Mouse (Mus musculus) liver, postnatal 0 days (tissue): ENCODE data around the gene Tmem246.

Experiments
- CTCF ChIP-seq: sonication (generic); IDR thresholded peaks from 2 replicates; pipeline ENCODE4 v1.5.1; 2016; ENCODE audit warnings: antibody characterized with exemption, low read depth
- EP300 ChIP-seq: IDR thresholded peaks from 2 replicates; pipeline ENCODE4 v1.6.1; 2016; ENCODE audit warnings: antibody characterized with exemption, low read depth, mild to moderate bottlenecking

DNA sequence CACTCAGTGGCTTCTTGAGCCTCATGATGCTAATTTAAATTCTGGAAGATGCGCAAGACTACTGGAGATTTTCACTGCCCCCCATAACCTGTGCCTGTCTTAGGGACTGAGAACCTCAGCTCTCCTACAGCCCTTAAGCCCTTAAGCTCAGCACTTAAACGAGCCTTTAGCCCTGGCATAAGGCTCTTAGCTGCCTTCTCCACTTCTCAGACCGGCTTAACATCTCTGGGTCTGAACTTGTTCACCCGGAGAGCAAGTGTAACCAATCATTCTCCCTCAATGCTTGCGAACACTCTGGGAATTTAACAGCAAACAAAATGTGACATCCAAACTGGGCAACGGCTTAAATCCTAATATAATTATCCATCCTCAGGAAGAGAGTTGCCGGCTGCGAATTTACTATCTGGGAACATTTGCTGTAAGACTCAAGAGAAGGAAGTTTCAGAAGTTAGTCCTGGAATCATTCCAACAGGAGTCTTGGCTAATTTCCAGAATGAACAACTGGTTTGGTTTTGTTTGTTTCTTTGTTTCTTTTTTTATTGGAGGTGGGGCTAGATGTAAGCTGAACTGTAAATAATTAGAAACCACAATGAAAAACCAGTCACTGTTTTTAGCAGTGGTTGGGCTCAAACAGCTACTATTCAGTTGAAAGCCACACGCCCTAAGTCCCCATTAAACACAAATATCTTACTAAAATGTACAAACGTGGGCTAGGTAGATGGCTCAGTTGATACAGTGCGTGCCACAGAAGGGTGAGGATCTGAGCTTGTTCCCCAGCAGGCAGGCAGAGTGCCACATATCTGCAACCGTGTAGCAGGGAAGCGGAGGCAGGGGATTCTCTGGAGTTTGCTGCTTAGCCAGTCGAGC lies 13.5 kb downstream of the Tmem246 start:
- TF ChIP-seq CTCF: no peak
- no peak for TF ChIP-seq EP300
